Mouse (Mus musculus): ENCODE data around the gene Birc2. TPM values are rescaled to one million over a fixed set of nuclear protein-coding genes. Genes with fewer than 3 reads are reported as not detected.
"Not testable (repeated sequence)": the region's sequence is repeated elsewhere in the genome, so short reads cannot be mapped to it uniquely, and the experiment has no call there.

Birc2 gene
- polyA plus RNA-seq, 1 experiment from 2014 or later = 43.9 TPM

GRCm38 (mm10) chr9:7867981-7868380, 31.1 kb upstream of the Birc2 start:
- Histone ChIP-seq H3K9ac (replicated peaks) (no peak overlapping the region), H3K36me3 (no peaks in the 10 kb centered on the region), H3K27me3 (no peaks in the 10 kb centered on the region), H3K4me1 (replicated peaks) (peaks cover 7% of the 10 kb centered on the region), H3K4me3 (replicated peaks) (no peak overlapping the region), H3K27ac (no peak overlapping the region), H3K9me3 (peaks cover 4% of the 10 kb centered on the region; the same call in 1 of the 2 replicates), H3K4me2 (no peak overlapping the region)
- 98% methylated on average over 3 of the region's 3 CpGs for WGBS
- no peak for ATAC-seq (ENCODE audit: insufficient number of reproducible peaks, insufficient read depth, low FRiP score, low TSS enrichment, low read depth)

GRCm38 (mm10) chr9:7866981-7867380, 30.1 kb upstream of the Birc2 start:
- H3K4me2 ChIP-seq; H3K36me3 ChIP-seq; ATAC-seq (ENCODE audit: insufficient number of reproducible peaks, insufficient read depth, low FRiP score, low TSS enrichment, low read depth); H3K9ac ChIP-seq (replicated peaks); H3K27me3 ChIP-seq; H3K9me3 ChIP-seq; H3K4me1 ChIP-seq (replicated peaks); H3K27ac ChIP-seq; H3K4me3 ChIP-seq (replicated peaks): not testable (repeated sequence)
- WGBS = 87% methylated on average over 2 of the region's 2 CpGs

- Histone ChIP-seq H3K4me3 (replicated peaks) (no peak overlapping the region), H3K27ac (no peak overlapping the region), H3K4me1 (replicated peaks) (no peaks in the 10 kb centered on the region), H3K36me3 (peaks cover 9% of the 10 kb centered on the region; the same call in 1 of the 2 replicates), H3K4me2 (no peak overlapping the region), H3K9ac (replicated peaks) (no peak overlapping the region), H3K9me3 (no peaks in the 10 kb centered on the region), H3K27me3 (no peaks in the 10 kb centered on the region)
- 89% methylated on average over 5 of the region's 5 CpGs for WGBS
- no peak for ATAC-seq (ENCODE audit: insufficient number of reproducible peaks, insufficient read depth, low FRiP score, low TSS enrichment, low read depth)
Measured at GRCm38 (mm10) chr9:7860976-7861375, 24.1 kb upstream of the Birc2 start.

- H3K4me1 ChIP-seq (replicated peaks) = no peaks in the 10 kb centered on the region
- no peak for ATAC-seq (ENCODE audit: insufficient number of reproducible peaks, insufficient read depth, low FRiP score, low TSS enrichment, low read depth)
- H3K4me3 ChIP-seq (replicated peaks) = no peak overlapping the region
- H3K9me3 ChIP-seq = no peaks in the 10 kb centered on the region
- no peak overlapping the region for H3K9ac ChIP-seq (replicated peaks)
- WGBS = 68% methylated on average over 3 of the region's 3 CpGs
- H3K36me3 ChIP-seq = peaks cover 9% of the 10 kb centered on the region; the same call in 1 of the 2 replicates
- no peak overlapping the region for H3K4me2 ChIP-seq
- H3K27me3 ChIP-seq = no peaks in the 10 kb centered on the region
- H3K27ac ChIP-seq = no peak overlapping the region
Measured at GRCm38 (mm10) chr9:7855912-7856311, 19.0 kb upstream of the Birc2 start.

- H3K4me3 ChIP-seq (replicated peaks) = no peak overlapping the region
- ATAC-seq (ENCODE audit: insufficient number of reproducible peaks, insufficient read depth, low FRiP score, low TSS enrichment, low read depth) = no peak
- 39% methylated on average over 1 of the region's 1 CpGs for WGBS
- H3K36me3 ChIP-seq = peaks cover 4% of the 10 kb centered on the region; the same call in 1 of the 2 replicates
- no peaks in the 10 kb centered on the region for H3K27me3 ChIP-seq
- H3K4me1 ChIP-seq (replicated peaks) = no peaks in the 10 kb centered on the region
- no peak overlapping the region for H3K27ac ChIP-seq
- H3K9me3 ChIP-seq = no peaks in the 10 kb centered on the region
- H3K9ac ChIP-seq (replicated peaks) = no peak overlapping the region
- H3K4me2 ChIP-seq = no peak overlapping the region
Measured at GRCm38 (mm10) chr9:7855374-7855773, 18.5 kb upstream of the Birc2 start.

- not testable (repeated sequence) for H3K4me1 ChIP-seq (replicated peaks); H3K9ac ChIP-seq (replicated peaks); H3K4me3 ChIP-seq (replicated peaks); H3K27me3 ChIP-seq; ATAC-seq (ENCODE audit: insufficient number of reproducible peaks, insufficient read depth, low FRiP score, low TSS enrichment, low read depth); H3K27ac ChIP-seq; H3K9me3 ChIP-seq; H3K4me2 ChIP-seq; H3K36me3 ChIP-seq
- WGBS = 76% methylated on average over 14 of the region's 14 CpGs
Measured at GRCm38 (mm10) chr9:7854196-7854595, 17.3 kb upstream of the Birc2 start.

GRCm38 (mm10) chr9:7852346-7853230, 15.7 kb upstream of the Birc2 start:
- 0 out of 2 replicates have a peak, but pooled peaks have one; percentile 42 for ATAC-seq (ENCODE audit: insufficient number of reproducible peaks, insufficient read depth, low FRiP score, low TSS enrichment, low read depth)
- Histone ChIP-seq H3K4me3 (replicated peaks) (no peak overlapping the region), H3K9me3 (no peaks in the 10 kb centered on the region), H3K27me3 (no peaks in the 10 kb centered on the region), H3K9ac (replicated peaks) (no peak overlapping the region), H3K4me1 (replicated peaks) (no peaks in the 10 kb centered on the region), H3K4me2 (no peak overlapping the region), H3K36me3 (peaks cover 8% of the 10 kb centered on the region), H3K27ac (no peak overlapping the region)
- 91% methylated on average over 4 of the region's 4 CpGs for WGBS

GRCm38 (mm10) chr9:7851841-7852240, 15.0 kb upstream of the Birc2 start:
- no peaks in the 10 kb centered on the region for H3K9me3 ChIP-seq
- H3K4me3 ChIP-seq (replicated peaks) = no peak overlapping the region
- no peak overlapping the region for H3K4me2 ChIP-seq
- WGBS = 84% methylated on average over 8 of the region's 8 CpGs
- no peaks in the 10 kb centered on the region for H3K4me1 ChIP-seq (replicated peaks)
- H3K27me3 ChIP-seq = no peaks in the 10 kb centered on the region
- peaks cover 8% of the 10 kb centered on the region for H3K36me3 ChIP-seq
- no peak overlapping the region for H3K27ac ChIP-seq
- H3K9ac ChIP-seq (replicated peaks) = no peak overlapping the region
- no peak for ATAC-seq (ENCODE audit: insufficient number of reproducible peaks, insufficient read depth, low FRiP score, low TSS enrichment, low read depth)

- peaks cover 8% of the 10 kb centered on the region for H3K36me3 ChIP-seq
- no peak overlapping the region for H3K4me3 ChIP-seq (replicated peaks)
- H3K27ac ChIP-seq = no peak overlapping the region
- H3K9me3 ChIP-seq = no peaks in the 10 kb centered on the region
- H3K4me2 ChIP-seq = no peak overlapping the region
- no peak for ATAC-seq (ENCODE audit: insufficient number of reproducible peaks, insufficient read depth, low FRiP score, low TSS enrichment, low read depth)
- WGBS = 90% methylated on average over 18 of the region's 18 CpGs
- H3K9ac ChIP-seq (replicated peaks) = no peak overlapping the region
- H3K27me3 ChIP-seq = no peaks in the 10 kb centered on the region
- no peaks in the 10 kb centered on the region for H3K4me1 ChIP-seq (replicated peaks)
Measured at GRCm38 (mm10) chr9:7848191-7848590, 11.3 kb upstream of the Birc2 start.

- ATAC-seq (ENCODE audit: insufficient number of reproducible peaks, insufficient read depth, low FRiP score, low TSS enrichment, low read depth) = no peak
Measured at GRCm38 (mm10) chr9:7846667-7847199, 9.9 kb upstream of the Birc2 start.

GRCm38 (mm10) chr9:7845216-7845895, 8.5 kb upstream of the Birc2 start:
- 65% methylated on average over 4 of the region's 4 CpGs for WGBS
- H3K9ac ChIP-seq (replicated peaks) = no peak overlapping the region
- no peaks in the 10 kb centered on the region for H3K4me1 ChIP-seq (replicated peaks)
- no peaks in the 10 kb centered on the region for H3K27me3 ChIP-seq
- ATAC-seq (ENCODE audit: insufficient number of reproducible peaks, insufficient read depth, low FRiP score, low TSS enrichment, low read depth) = no peak
- H3K9me3 ChIP-seq = no peaks in the 10 kb centered on the region
- H3K4me3 ChIP-seq (replicated peaks) = no peak overlapping the region
- peaks cover 8% of the 10 kb centered on the region for H3K36me3 ChIP-seq
- H3K27ac ChIP-seq = no peak overlapping the region
- H3K4me2 ChIP-seq = no peak overlapping the region

More at GRCm38 (mm10) chr9:7846667-7847199, 9.9 kb upstream of the Birc2 start:
- no peak overlapping the region for H3K9ac ChIP-seq (replicated peaks)
- no peaks in the 10 kb centered on the region for H3K4me1 ChIP-seq (replicated peaks)
- no peak overlapping the region for H3K27ac ChIP-seq
- no peak overlapping the region for H3K4me3 ChIP-seq (replicated peaks)
- no peak overlapping the region for H3K4me2 ChIP-seq
- H3K27me3 ChIP-seq = no peaks in the 10 kb centered on the region
- 85% methylated on average over 1 of the region's 1 CpGs for WGBS
- H3K36me3 ChIP-seq = peaks cover 8% of the 10 kb centered on the region
- H3K9me3 ChIP-seq = no peaks in the 10 kb centered on the region
